Mouse (Mus musculus): ENCODE measurements around the gene Ypel2. TPM values are rescaled to one million over a fixed set of nuclear protein-coding genes. Genes with fewer than 3 reads are reported as not detected.

The Ypel2 gene
- polyA plus RNA-seq, 1 experiment from 2014 or later, result 3.2 TPM

- Histone ChIP-seq H3K27me3 (ENCODE audit: control insufficient read depth, insufficient read depth, low read length) (no peaks in the 10 kb centered on the region), H3K27ac (no peak overlapping the region), H3K4me2 (replicated peaks) (no peak overlapping the region), H3K9ac (no peak overlapping the region), H3K36me3 (replicated peaks; ENCODE audit: control insufficient read depth, insufficient read depth) (no peaks in the 10 kb centered on the region), H3K9me3 (ENCODE audit: control insufficient read depth, low read length) (no peaks in the 10 kb centered on the region), H3K4me1 (replicated peaks; ENCODE audit: control insufficient read depth, insufficient read depth, low read length) (no peaks in the 10 kb centered on the region), H3K4me3 (replicated peaks; ENCODE audit: low read length) (no peak overlapping the region)
- no peak for ATAC-seq (ENCODE audit: low FRiP score)
- WGBS, result 87% methylated on average over 8 of the region's 8 CpGs
- DNase-seq (ENCODE audit: low spot score), result no peak
Measured at GRCm38 (mm10) chr11:87001217-87001616, 7.7 kb upstream of the Ypel2 start.

GRCm38 (mm10) chr11:86996266-86996665 lies 2.8 kb upstream of the Ypel2 start:
- DNase-seq (ENCODE audit: low spot score) (no peak), ATAC-seq (ENCODE audit: low FRiP score) (no peak)
- 47% methylated on average over 2 of the region's 2 CpGs for WGBS
- Histone ChIP-seq H3K36me3 (replicated peaks; ENCODE audit: control insufficient read depth, insufficient read depth) (no peaks in the 10 kb centered on the region), H3K27ac (peak overlapping the region; percentile 34; the same call in 1 of the 2 replicates), H3K9me3 (ENCODE audit: control insufficient read depth, low read length) (no peaks in the 10 kb centered on the region), H3K4me2 (replicated peaks) (no peak overlapping the region), H3K4me1 (replicated peaks; ENCODE audit: control insufficient read depth, insufficient read depth, low read length) (peaks cover 16% of the 10 kb centered on the region), H3K27me3 (ENCODE audit: control insufficient read depth, insufficient read depth, low read length) (no peaks in the 10 kb centered on the region), H3K9ac (no peak overlapping the region), H3K4me3 (replicated peaks; ENCODE audit: low read length) (no peak overlapping the region)

GRCm38 (mm10) chr11:86995625-86996221 lies 2.2 kb upstream of the Ypel2 start:
- Histone ChIP-seq H3K4me2 (replicated peaks) (no peak overlapping the region), H3K9ac (no peak overlapping the region), H3K27ac (peak overlapping the region; percentile 34; the same call in 1 of the 2 replicates), H3K9me3 (ENCODE audit: control insufficient read depth, low read length) (no peaks in the 10 kb centered on the region), H3K4me1 (replicated peaks; ENCODE audit: control insufficient read depth, insufficient read depth, low read length) (peaks cover 19% of the 10 kb centered on the region), H3K4me3 (replicated peaks; ENCODE audit: low read length) (no peak overlapping the region), H3K27me3 (ENCODE audit: control insufficient read depth, insufficient read depth, low read length) (no peaks in the 10 kb centered on the region), H3K36me3 (replicated peaks; ENCODE audit: control insufficient read depth, insufficient read depth) (no peaks in the 10 kb centered on the region)
- DNase-seq (ENCODE audit: low spot score) (peak; percentile 80), ATAC-seq (ENCODE audit: low FRiP score) (no peak)
- 25% methylated on average over 6 of the region's 6 CpGs for WGBS

GRCm38 (mm10) chr11:86994791-86995624 lies 1.5 kb upstream of the Ypel2 start:
- no peaks in the 10 kb centered on the region for H3K36me3 ChIP-seq (replicated peaks; ENCODE audit: control insufficient read depth, insufficient read depth)
- 46% methylated on average over 10 of the region's 10 CpGs for WGBS
- H3K27ac ChIP-seq, result no peak overlapping the region
- H3K4me3 ChIP-seq (replicated peaks; ENCODE audit: low read length), result no peak overlapping the region
- H3K9ac ChIP-seq, result no peak overlapping the region
- no peak overlapping the region for H3K4me2 ChIP-seq (replicated peaks)
- peaks cover 26% of the 10 kb centered on the region for H3K4me1 ChIP-seq (replicated peaks; ENCODE audit: control insufficient read depth, insufficient read depth, low read length)
- no peaks in the 10 kb centered on the region for H3K27me3 ChIP-seq (ENCODE audit: control insufficient read depth, insufficient read depth, low read length)
- ATAC-seq (ENCODE audit: low FRiP score) (no peak), DNase-seq (ENCODE audit: low spot score) (no peak)
- H3K9me3 ChIP-seq (ENCODE audit: control insufficient read depth, low read length), result no peaks in the 10 kb centered on the region

GRCm38 (mm10) chr11:86994330-86994729 lies 823 bp upstream of the Ypel2 start:
- 12% methylated on average over 6 of the region's 6 CpGs for WGBS
- no peak for DNase-seq (ENCODE audit: low spot score)

GRCm38 (mm10) chr11:86992461-86992988 lies 982 bp downstream of the Ypel2 start:
- ATAC-seq (ENCODE audit: low FRiP score) (no peak), DNase-seq (ENCODE audit: low spot score) (no peak)
- H3K9ac ChIP-seq, result peak overlapping the region; percentile 72
- peaks cover 45% of the 10 kb centered on the region for H3K4me1 ChIP-seq (replicated peaks; ENCODE audit: control insufficient read depth, insufficient read depth, low read length)
- peak overlapping the region; percentile 82 for H3K4me2 ChIP-seq (replicated peaks)
- peak overlapping the region; percentile 90 for H3K4me3 ChIP-seq (replicated peaks; ENCODE audit: low read length)
- WGBS, result 1% methylated on average over 13 of the region's 13 CpGs
- H3K9me3 ChIP-seq (ENCODE audit: control insufficient read depth, low read length), result no peaks in the 10 kb centered on the region
- peak overlapping the region; percentile 91 for H3K27ac ChIP-seq
- H3K36me3 ChIP-seq (replicated peaks; ENCODE audit: control insufficient read depth, insufficient read depth), result no peaks in the 10 kb centered on the region
- no peaks in the 10 kb centered on the region for H3K27me3 ChIP-seq (ENCODE audit: control insufficient read depth, insufficient read depth, low read length)

More at GRCm38 (mm10) chr11:86994330-86994729, 823 bp upstream of the Ypel2 start:
- ATAC-seq (ENCODE audit: low FRiP score), result no peak
- peak overlapping the region; percentile 37; the same call in 1 of the 2 replicates for H3K9ac ChIP-seq
- no peaks in the 10 kb centered on the region for H3K9me3 ChIP-seq (ENCODE audit: control insufficient read depth, low read length)
- peaks cover 33% of the 10 kb centered on the region for H3K4me1 ChIP-seq (replicated peaks; ENCODE audit: control insufficient read depth, insufficient read depth, low read length)
- H3K36me3 ChIP-seq (replicated peaks; ENCODE audit: control insufficient read depth, insufficient read depth), result no peaks in the 10 kb centered on the region
- peak overlapping the region; percentile 82 for H3K4me2 ChIP-seq (replicated peaks)
- no peaks in the 10 kb centered on the region for H3K27me3 ChIP-seq (ENCODE audit: control insufficient read depth, insufficient read depth, low read length)
- H3K4me3 ChIP-seq (replicated peaks; ENCODE audit: low read length), result peak overlapping the region; percentile 90; the same call in 1 of the 2 replicates
- H3K27ac ChIP-seq, result peak overlapping the region; percentile 38; the same call in 1 of the 2 replicates

GRCm38 (mm10) chr11:86991241-86991640 lies 2.3 kb downstream of the Ypel2 start:
- peak overlapping the region; percentile 82 for H3K4me2 ChIP-seq (replicated peaks)

GRCm38 (mm10) chr11:86990309-86990708 lies 3.2 kb downstream of the Ypel2 start:
- H3K27me3 ChIP-seq (ENCODE audit: control insufficient read depth, insufficient read depth, low read length), result no peaks in the 10 kb centered on the region
- peak overlapping the region; percentile 36 for H3K4me2 ChIP-seq (replicated peaks)
- H3K9ac ChIP-seq, result peak overlapping the region; percentile 39
- H3K27ac ChIP-seq, result peak overlapping the region; percentile 66
- peaks cover 46% of the 10 kb centered on the region for H3K4me1 ChIP-seq (replicated peaks; ENCODE audit: control insufficient read depth, insufficient read depth, low read length)
- no peak overlapping the region for H3K4me3 ChIP-seq (replicated peaks; ENCODE audit: low read length)
- 19% methylated on average over 3 of the region's 3 CpGs for WGBS
- no peak for ATAC-seq (ENCODE audit: low FRiP score)
- no peak for DNase-seq (ENCODE audit: low spot score)
- H3K9me3 ChIP-seq (ENCODE audit: control insufficient read depth, low read length), result no peaks in the 10 kb centered on the region
- no peaks in the 10 kb centered on the region for H3K36me3 ChIP-seq (replicated peaks; ENCODE audit: control insufficient read depth, insufficient read depth)

More at GRCm38 (mm10) chr11:86991241-86991640, 2.3 kb downstream of the Ypel2 start:
- H3K4me3 ChIP-seq (replicated peaks; ENCODE audit: low read length), result peak overlapping the region; percentile 90; the same call in 1 of the 2 replicates
- H3K4me1 ChIP-seq (replicated peaks; ENCODE audit: control insufficient read depth, insufficient read depth, low read length), result peaks cover 46% of the 10 kb centered on the region
- no peaks in the 10 kb centered on the region for H3K27me3 ChIP-seq (ENCODE audit: control insufficient read depth, insufficient read depth, low read length)
- peak overlapping the region; percentile 72; the same call in 1 of the 2 replicates for H3K9ac ChIP-seq
- ATAC-seq (ENCODE audit: low FRiP score) (no peak), DNase-seq (ENCODE audit: low spot score) (no peak)
- H3K36me3 ChIP-seq (replicated peaks; ENCODE audit: control insufficient read depth, insufficient read depth), result no peaks in the 10 kb centered on the region
- no peaks in the 10 kb centered on the region for H3K9me3 ChIP-seq (ENCODE audit: control insufficient read depth, low read length)
- no peak overlapping the region for H3K27ac ChIP-seq
- 87% methylated on average over 4 of the region's 4 CpGs for WGBS

GRCm38 (mm10) chr11:86984990-86985389 lies 8.5 kb downstream of the Ypel2 start:
- Histone ChIP-seq H3K4me1 (replicated peaks; ENCODE audit: control insufficient read depth, insufficient read depth, low read length) (peaks cover 23% of the 10 kb centered on the region), H3K27me3 (ENCODE audit: control insufficient read depth, insufficient read depth, low read length) (no peaks in the 10 kb centered on the region), H3K9me3 (ENCODE audit: control insufficient read depth, low read length) (no peaks in the 10 kb centered on the region), H3K4me3 (replicated peaks; ENCODE audit: low read length) (no peak overlapping the region), H3K4me2 (replicated peaks) (no peak overlapping the region), H3K9ac (no peak overlapping the region), H3K36me3 (replicated peaks; ENCODE audit: control insufficient read depth, insufficient read depth) (no peaks in the 10 kb centered on the region), H3K27ac (no peak overlapping the region)
- ATAC-seq (ENCODE audit: low FRiP score) (no peak), DNase-seq (ENCODE audit: low spot score) (no peak)
- 62% methylated on average over 3 of the region's 3 CpGs for WGBS
